Comparison of ENCODE assay signal across 20 mouse cellular contexts in the genomic region with DNA sequence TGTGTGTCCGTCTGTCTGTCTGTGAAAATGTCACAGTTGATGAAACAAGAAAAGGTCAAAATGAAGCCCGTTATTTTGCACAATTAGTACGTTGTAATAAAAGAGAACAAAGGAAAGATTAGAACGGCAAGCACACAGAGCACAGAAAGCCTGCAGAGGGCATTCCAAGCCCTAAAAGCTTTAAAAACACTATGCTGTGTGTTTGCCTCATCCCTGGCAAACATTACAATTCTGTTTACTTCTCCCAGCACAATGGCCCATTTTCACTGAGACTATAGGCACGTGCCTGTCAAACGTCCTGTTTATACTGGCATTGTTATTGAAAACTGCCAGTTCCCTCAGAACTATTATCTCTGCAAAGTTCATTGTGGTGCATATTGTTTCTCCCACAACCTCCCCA. TPM values are rescaled to one million over a fixed set of nuclear protein-coding genes. Genes with fewer than 3 reads are reported as not detected.
DNase-seq lines count a peak whose midpoint lies in the region; ATAC-seq and TF ChIP-seq lines count a peak whose summit lies in the region.
"Had no signal": no experiment of that assay in that cellular context is flagged by ENCODE, and none has a peak within 500 bp of the region (broad histone marks: within the 10 kb centered on the region; RNA-seq: fewer than 3 reads in every experiment).

No protein-coding gene starts in this region.

- ATAC-seq in hindbrain, embryonic 15.5 days (ENCODE audit: low FRiP score, low read depth): no peak
- ATAC-seq in midbrain, embryonic 15.5 days (replicated peaks): no peak
- no peak for ATAC-seq in midbrain, embryonic 16.5 days
- no peak for ATAC-seq in granulocyte monocyte progenitor cell, adult 5-6 weeks (replicated peaks; ENCODE audit: poor library complexity, severe bottlenecking)
- ATAC-seq: activated CD4-positive, CD25-positive, alpha-beta regulatory T cell, adult 4 months; midbrain, embryonic 13.5 days; Patski had no signal

- no peak overlapping the region for H3K27ac ChIP-seq in hindbrain, embryonic 15.5 days (replicated peaks)
- H3K27ac ChIP-seq in hindbrain, embryonic 10.5 days: no peak overlapping the region
- H3K27ac ChIP-seq in midbrain, embryonic 15.5 days: no peak overlapping the region
- no peak overlapping the region for H3K27ac ChIP-seq in midbrain, embryonic 16.5 days (ENCODE audit: low read length)
- H3K27ac ChIP-seq: heart, embryonic 13.5 days; kidney, postnatal 0 days; liver, embryonic 14.5 days; midbrain, embryonic 13.5 days had no signal

- WGBS in hindbrain, embryonic 15.5 days: 16% methylated on average over 6 of the region's 6 CpGs
- WGBS in hindbrain, embryonic 10.5 days: 19% methylated on average over 6 of the region's 6 CpGs
- WGBS in midbrain, embryonic 15.5 days: 21% methylated on average over 6 of the region's 6 CpGs
- WGBS in midbrain, embryonic 16.5 days: 10% methylated on average over 6 of the region's 6 CpGs

- no peak overlapping the region for H3K9ac ChIP-seq in hindbrain, embryonic 15.5 days
- no peak overlapping the region for H3K9ac ChIP-seq in midbrain, embryonic 15.5 days
- no peak overlapping the region for H3K9ac ChIP-seq in midbrain, embryonic 16.5 days (ENCODE audit: low read depth, low read length)
- H3K9ac ChIP-seq: heart, embryonic 13.5 days; liver, embryonic 14.5 days; midbrain, embryonic 13.5 days had no signal

- H3K4me2 ChIP-seq in hindbrain, embryonic 15.5 days: 0 out of 2 replicates have a peak overlapping the region, but pooled peaks have one; percentile 17
- H3K4me2 ChIP-seq in midbrain, embryonic 15.5 days: 0 out of 2 replicates have a peak overlapping the region, but pooled peaks have one; percentile 1
- H3K4me2 ChIP-seq in midbrain, embryonic 16.5 days (ENCODE audit: low read length): no peak overlapping the region
- H3K4me2 ChIP-seq: heart, embryonic 13.5 days; midbrain, embryonic 13.5 days had no signal

- H3K36me3 ChIP-seq in hindbrain, embryonic 15.5 days: no peaks in the 10 kb centered on the region
- no peaks in the 10 kb centered on the region for H3K36me3 ChIP-seq in hindbrain, embryonic 10.5 days
- no peaks in the 10 kb centered on the region for H3K36me3 ChIP-seq in midbrain, embryonic 15.5 days (replicated peaks)
- no peaks in the 10 kb centered on the region for H3K36me3 ChIP-seq in midbrain, embryonic 16.5 days (ENCODE audit: control insufficient read depth, insufficient read depth, low read length)
- H3K36me3 ChIP-seq: heart, embryonic 13.5 days; midbrain, embryonic 13.5 days had no signal

- H3K9me3 ChIP-seq in hindbrain, embryonic 15.5 days: no peaks in the 10 kb centered on the region
- H3K9me3 ChIP-seq in hindbrain, embryonic 10.5 days: no peaks in the 10 kb centered on the region
- no peaks in the 10 kb centered on the region for H3K9me3 ChIP-seq in midbrain, embryonic 15.5 days
- H3K9me3 ChIP-seq in midbrain, embryonic 16.5 days (replicated peaks; ENCODE audit: control insufficient read depth, low read length, poor library complexity, severe bottlenecking): no peaks in the 10 kb centered on the region
- H3K9me3 ChIP-seq: heart, embryonic 13.5 days; midbrain, embryonic 13.5 days had no signal

- H3K4me3 ChIP-seq in hindbrain, embryonic 15.5 days: no peak overlapping the region
- no peak overlapping the region for H3K4me3 ChIP-seq in hindbrain, embryonic 10.5 days
- H3K4me3 ChIP-seq in midbrain, embryonic 15.5 days: no peak overlapping the region
- H3K4me3 ChIP-seq in midbrain, embryonic 16.5 days (ENCODE audit: low read depth, low read length): no peak overlapping the region
- H3K4me3 ChIP-seq: heart, embryonic 13.5 days; midbrain, embryonic 13.5 days had no signal

- H3K4me1 ChIP-seq in hindbrain, embryonic 15.5 days (replicated peaks): no peaks in the 10 kb centered on the region
- H3K4me1 ChIP-seq in hindbrain, embryonic 10.5 days (replicated peaks): 0 out of 2 replicates have a peak, but pooled peaks cover 9% of the 10 kb centered on the region
- no peaks in the 10 kb centered on the region for H3K4me1 ChIP-seq in midbrain, embryonic 15.5 days
- no peaks in the 10 kb centered on the region; the same call in 1 of the 2 replicates for H3K4me1 ChIP-seq in midbrain, embryonic 16.5 days (ENCODE audit: control insufficient read depth, insufficient read depth, low read length)
- H3K4me1 ChIP-seq: heart, embryonic 13.5 days had no signal

- peaks cover 28% of the 10 kb centered on the region for H3K27me3 ChIP-seq in hindbrain, embryonic 15.5 days
- H3K27me3 ChIP-seq in hindbrain, embryonic 10.5 days (ENCODE audit: insufficient read depth, poor library complexity, severe bottlenecking): peaks cover 74% of the 10 kb centered on the region
- H3K27me3 ChIP-seq in midbrain, embryonic 15.5 days (replicated peaks): peaks cover 24% of the 10 kb centered on the region
- H3K27me3 ChIP-seq in midbrain, embryonic 16.5 days (ENCODE audit: control insufficient read depth, insufficient read depth, low read depth, low read length): peaks cover 14% of the 10 kb centered on the region

- TF ChIP-seq POLR2A in brain, embryonic 14.5 days (IDR thresholded peaks at IDR 0.05; ENCODE audit: borderline replicate concordance, extremely low read depth, insufficient read depth, insufficient read length, poor library complexity, severe bottlenecking): no peak

- no peak for DNase-seq in hindbrain, embryonic 10.5 days (ENCODE audit: low spot score)
- DNase-seq in R1 (ENCODE audit: low read depth, low spot score): peak; percentile 30
- DNase-seq in brain, embryonic 14.5 days (ENCODE audit: low read depth): peak; percentile 33
- DNase-seq: adrenal gland, postnatal 14 days; cerebellum, adult 11-12 months; cerebellum, postnatal 14 days; heart, adult 11 months; kidney, adult 18-20 months; layer of hippocampus, postnatal 36 days; thymus, postnatal 25 days had no signal

- TF ChIP-seq CTCF in brain, embryonic 14.5 days (IDR thresholded peaks at IDR 0.05; ENCODE audit: borderline replicate concordance, extremely low read depth, insufficient read depth, insufficient read length): no peak

RNA-seq across cellular contexts. Expression of a gene that starts 5.1 kb away (rescaled TPM):
- 24.9 and 25.7 TPM in 2 replicates for polyA plus RNA-seq in hindbrain, embryonic 15.5 days (2015; fragmentation: Nextera tagmentation; extraction: Ambion mirVana)
- polyA plus RNA-seq in hindbrain, embryonic 10.5 days (2016; fragmentation: Nextera tagmentation; extraction: Ambion mirVana): 27.5 and 37.0 TPM in 2 replicates
- 26.7 and 29.4 TPM in 2 replicates for polyA plus RNA-seq in midbrain, embryonic 15.5 days (2015; fragmentation: Nextera tagmentation; extraction: Ambion mirVana)
- polyA plus RNA-seq in midbrain, embryonic 16.5 days (2015; fragmentation: Nextera tagmentation; extraction: Ambion mirVana): 24.6 and 29.9 TPM in 2 replicates
- polyA plus RNA-seq in brain, embryonic 14.5 days (2012; rRNA removed): 18.2 and 24.2 TPM in 2 replicates
- total RNA-seq in granulocyte monocyte progenitor cell, adult 5-6 weeks (2014; fragmentation: Nextera tagmentation): 43.0 and 49.3 TPM in 2 replicates
- 100 and 111 TPM in 2 replicates for total RNA-seq in granulocyte monocyte progenitor cell, adult 5-6 weeks (2017)
